Mouse (Mus musculus) liver, embryonic 14.5 days (tissue): ENCODE measurements at regions not wholly inside any gene's neighbourhood (a gene's known extent, or its start where the extent isn't known, plus 50 kb on each side); places are given as distances from the start of the nearest gene placed in this dataset.

Experiments
- CTCF ChIP-seq: IDR thresholded peaks from 2 replicates; pipeline ENCODE4 v1.5.1; 2016; ENCODE audit warnings: antibody characterized with exemption, low read depth, control low read depth
- EP300 ChIP-seq: IDR thresholded peaks from 2 replicates; pipeline ENCODE4 v1.6.1; 2016; ENCODE audit warnings: antibody characterized with exemption, low read depth

DNA sequence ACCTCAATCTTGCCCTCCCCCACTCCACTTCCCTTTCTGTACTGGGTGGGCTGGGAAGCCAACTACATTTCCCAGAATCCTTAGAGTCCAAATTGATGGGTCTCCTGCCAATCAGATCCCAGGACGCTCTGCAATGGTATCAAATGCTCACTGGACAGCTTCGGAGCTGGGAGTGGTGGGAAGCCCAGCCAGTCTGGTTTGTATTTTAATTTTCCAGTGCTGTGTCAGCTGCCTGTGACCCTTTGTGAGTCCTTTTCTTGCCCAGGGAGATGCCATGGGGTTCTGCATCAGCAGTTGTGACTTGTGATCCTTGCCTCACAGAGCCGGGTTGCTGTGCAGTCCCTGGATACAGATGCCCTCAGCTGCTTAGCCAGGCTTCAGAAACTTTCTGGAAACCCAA is 100.6 kb upstream of the Lemd2 start:
- TF ChIP-seq EP300 (no peak), CTCF (no peak)
